Mouse (Mus musculus): ENCODE measurements at regions not wholly inside any gene's neighbourhood (a gene's known extent, or its start where the extent isn't known, plus 50 kb on each side); places are given as distances from the start of the nearest gene placed in this dataset.

DNA sequence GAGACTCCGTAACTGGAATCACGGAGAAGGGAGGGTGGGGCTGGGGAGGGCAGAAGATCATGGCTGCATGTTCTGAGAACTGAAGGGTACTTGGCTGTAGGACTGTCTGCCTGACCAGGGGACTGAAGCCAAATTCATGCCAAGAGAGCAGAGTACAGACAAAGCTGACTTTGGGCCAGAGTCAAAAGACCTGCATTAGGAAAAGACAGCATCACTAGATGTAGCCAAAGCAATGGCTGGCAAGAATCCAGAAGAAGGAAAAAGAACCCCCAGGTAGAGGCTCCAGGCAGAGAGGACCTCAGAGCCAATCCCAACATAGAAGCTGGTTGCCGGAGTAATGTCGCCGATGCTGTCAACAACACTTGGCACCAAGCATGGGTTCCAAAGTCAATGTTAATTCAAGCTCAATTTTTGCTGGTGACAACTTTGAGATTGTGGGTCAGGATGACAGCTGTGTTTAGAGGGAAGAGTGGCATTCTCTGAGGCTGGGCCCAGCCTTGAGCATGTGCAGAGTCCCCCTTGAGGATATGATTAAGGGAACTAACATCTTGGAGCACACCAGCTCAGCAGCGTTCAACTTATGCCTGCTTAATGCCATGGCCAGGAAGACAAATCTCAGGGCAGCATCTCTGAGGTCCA lies 124.7 kb downstream of the Erv3 start:
- DNase-seq (ENCODE audit: low spot score in 2 of 2), result no peak

- no peak for DNase-seq (ENCODE audit: low spot score in 2 of 2)
Measured at GRCm38 (mm10) chr2:131726533-131726932, 133.0 kb downstream of the Erv3 start.

- no peak for DNase-seq (ENCODE audit: low spot score in 2 of 2)
Measured at GRCm38 (mm10) chr2:131721631-131722545, 137.7 kb downstream of the Erv3 start.

GRCm38 (mm10) chr2:131717561-131717960 lies 142.0 kb downstream of the Erv3 start:
- DNase-seq (ENCODE audit: low spot score in 2 of 2), result no peak

- no peak for DNase-seq (ENCODE audit: low spot score in 2 of 2)
Measured at GRCm38 (mm10) chr2:131716841-131717240, 142.7 kb downstream of the Erv3 start.

GRCm38 (mm10) chr2:131715381-131715780 lies 144.2 kb downstream of the Erv3 start:
- no peak for DNase-seq (ENCODE audit: low spot score in 2 of 2)

DNA sequence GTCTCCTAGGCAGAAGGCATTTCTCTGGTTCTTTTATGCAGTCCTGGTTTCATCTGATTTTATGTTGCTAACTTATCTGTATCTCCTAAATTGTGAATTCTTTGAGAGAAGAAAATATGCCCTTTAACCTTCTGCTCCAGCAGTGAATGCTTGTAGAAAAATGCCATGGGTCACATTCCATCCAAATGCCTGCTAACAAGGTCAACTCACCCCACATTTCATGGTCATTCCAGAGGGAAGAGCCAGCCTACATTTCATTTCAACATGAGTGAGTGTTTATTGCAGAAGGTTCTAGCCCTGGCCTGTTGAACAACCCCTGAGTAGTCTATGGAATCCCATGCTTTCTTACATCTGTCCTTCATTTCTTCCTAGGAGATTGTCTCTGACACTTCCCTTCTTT lies 147.7 kb downstream of the Erv3 start:
- DNase-seq (ENCODE audit: low spot score in 2 of 2), result peak in 1 of 2 experiments; percentile 4

DNA sequence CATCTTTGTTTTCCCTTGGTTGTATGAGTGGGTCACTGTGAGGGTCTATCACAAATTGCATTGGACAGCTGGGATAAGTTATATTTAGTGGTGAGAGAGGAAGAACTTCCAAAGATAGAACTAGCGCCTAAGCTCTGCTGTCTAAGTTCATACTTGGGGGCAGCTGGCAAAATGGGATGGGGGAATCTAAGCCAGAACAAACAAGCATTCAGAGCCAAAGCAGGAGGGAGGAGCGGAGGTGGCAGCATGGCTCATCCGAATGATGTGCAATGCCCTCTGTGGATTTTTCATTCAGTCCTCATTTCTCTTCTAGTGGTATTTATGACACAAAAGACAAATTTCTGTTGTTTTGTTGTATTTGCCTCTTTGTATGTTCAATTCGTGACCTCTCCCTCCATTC lies 144.5 kb upstream of the Adra1d start:
- DNase-seq (ENCODE audit: low spot score in 2 of 2), result no peak

GRCm38 (mm10) chr2:131704406-131704805 lies 142.3 kb upstream of the Adra1d start:
- no peak for DNase-seq (ENCODE audit: low spot score in 2 of 2)

GRCm38 (mm10) chr2:131702146-131702545 lies 140.1 kb upstream of the Adra1d start:
- DNase-seq (ENCODE audit: low spot score in 2 of 2), result no peak

GRCm38 (mm10) chr2:131699798-131700197 lies 137.7 kb upstream of the Adra1d start:
- DNase-seq (ENCODE audit: low spot score in 2 of 2), result no peak

DNA sequence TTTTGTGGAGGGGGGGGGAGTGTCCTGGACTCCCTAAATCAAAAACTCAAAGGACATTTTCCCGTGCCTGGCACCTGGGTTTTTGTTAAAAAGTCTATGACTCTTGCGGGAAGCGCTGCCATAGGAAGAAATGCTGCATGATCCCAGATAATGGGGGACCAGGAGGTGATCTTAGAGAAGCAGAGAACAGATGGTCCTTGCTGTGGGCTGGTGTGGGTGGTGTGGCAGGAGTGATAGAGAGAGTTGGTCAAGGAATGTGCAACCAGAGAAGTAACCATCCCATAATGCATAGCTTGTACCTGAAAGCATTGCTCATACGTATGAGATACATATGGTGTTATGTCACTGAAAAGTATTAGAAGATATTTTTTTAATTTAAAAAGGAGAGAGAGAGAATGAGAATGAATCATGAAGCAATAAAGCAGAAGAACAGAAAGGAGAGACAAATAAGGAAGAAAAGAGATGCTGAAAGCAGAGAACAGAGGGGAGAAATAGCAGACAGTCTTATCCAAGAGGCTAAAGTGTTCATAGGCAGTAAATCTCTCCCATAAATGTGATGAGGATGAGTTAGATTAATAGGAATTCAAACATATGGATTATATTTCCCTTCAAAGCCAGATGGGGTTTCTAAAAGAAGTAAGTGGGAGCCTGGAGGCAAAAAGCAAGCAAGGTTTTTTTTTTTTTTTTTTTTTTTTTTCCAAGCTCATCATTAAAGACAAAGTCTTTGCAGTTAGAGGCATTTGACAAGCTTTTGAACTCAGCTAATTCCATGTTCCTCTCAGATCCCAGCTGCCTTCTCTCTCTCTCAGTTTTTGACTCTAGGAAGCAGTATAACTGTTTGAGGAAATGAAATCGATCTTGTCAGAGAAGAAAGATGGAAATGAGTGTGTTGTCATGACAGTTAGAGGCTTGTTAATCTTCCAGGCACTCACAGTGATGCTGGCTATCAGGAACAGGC lies 136.2 kb upstream of the Adra1d start:
- DNase-seq (ENCODE audit: low spot score in 2 of 2), result no peak

DNA sequence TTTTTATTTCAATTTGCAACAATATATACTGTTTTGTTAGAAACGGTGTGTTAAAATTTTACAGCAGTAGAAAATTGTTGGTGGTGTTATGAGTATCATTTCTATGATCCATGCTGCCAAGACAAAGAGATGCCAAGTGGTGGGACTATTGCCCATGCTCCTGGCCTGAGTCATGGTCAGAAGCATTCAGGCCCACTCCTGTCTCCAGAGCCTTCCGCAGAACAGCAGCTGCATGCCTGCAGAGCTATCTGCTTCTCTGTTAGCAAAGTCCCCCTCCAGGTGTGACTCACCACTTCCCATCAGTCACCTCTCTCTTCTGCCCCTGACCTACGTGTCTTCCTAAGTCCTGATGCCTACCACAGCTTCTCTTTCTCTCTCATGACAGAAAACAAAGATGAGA lies 134.2 kb upstream of the Adra1d start:
- DNase-seq (ENCODE audit: low spot score in 2 of 2), result no peak

DNA sequence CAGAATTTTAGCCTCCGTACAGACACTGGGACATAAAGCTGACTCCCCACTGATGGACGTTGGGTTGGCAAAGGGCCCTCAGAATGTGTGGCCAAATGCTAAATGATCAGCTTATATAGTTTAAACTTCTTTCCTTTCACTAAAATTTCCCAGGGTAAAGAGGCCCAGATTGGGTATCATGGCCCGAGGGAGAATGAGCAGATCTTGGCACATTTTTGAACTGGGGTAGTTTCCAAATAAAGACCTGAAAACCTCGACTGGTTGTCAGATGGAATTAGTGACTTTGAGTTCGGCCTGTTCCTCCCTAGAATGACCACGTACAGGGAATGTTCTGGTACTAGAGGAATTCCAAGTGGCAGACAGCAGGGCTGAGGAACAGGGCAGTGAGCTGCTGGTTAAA lies 127.9 kb upstream of the Adra1d start:
- DNase-seq (ENCODE audit: low spot score in 2 of 2), result no peak

- no peak for DNase-seq (ENCODE audit: low spot score in 2 of 2)
Measured at GRCm38 (mm10) chr2:131688282-131688681, 126.2 kb upstream of the Adra1d start.

- DNase-seq (ENCODE audit: low spot score in 2 of 2), result no peak
Measured at GRCm38 (mm10) chr2:131687449-131687848, 125.4 kb upstream of the Adra1d start.

- DNase-seq (ENCODE audit: low spot score in 2 of 2), result no peak
Measured at GRCm38 (mm10) chr2:131686748-131687147, 124.7 kb upstream of the Adra1d start.

- DNase-seq (ENCODE audit: low spot score in 2 of 2), result no peak
Measured at GRCm38 (mm10) chr2:131685326-131685725, 123.2 kb upstream of the Adra1d start.

GRCm38 (mm10) chr2:131683734-131684133 lies 121.7 kb upstream of the Adra1d start:
- no peak for DNase-seq (ENCODE audit: low spot score in 2 of 2)

DNA sequence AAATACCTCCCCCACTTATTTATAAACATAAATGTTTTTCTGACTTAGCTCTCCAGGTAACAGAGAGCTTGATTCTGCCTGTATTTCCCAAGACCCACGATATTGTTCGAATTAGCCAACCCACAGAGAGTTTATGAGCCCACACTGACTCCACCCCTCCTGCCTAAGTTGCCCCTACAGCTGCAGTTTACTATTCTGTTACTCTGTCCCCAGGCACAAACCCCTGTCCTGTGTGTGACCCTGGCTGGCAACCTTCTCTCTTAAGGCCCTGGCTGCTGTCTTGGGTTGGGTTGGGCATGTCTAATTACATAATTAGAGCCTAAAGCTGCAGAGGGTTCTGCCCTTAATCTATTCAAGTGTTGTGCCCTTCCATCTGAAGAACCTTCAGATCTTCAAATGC lies 116.4 kb upstream of the Adra1d start:
- DNase-seq (ENCODE audit: low spot score in 2 of 2), result no peak

DNA sequence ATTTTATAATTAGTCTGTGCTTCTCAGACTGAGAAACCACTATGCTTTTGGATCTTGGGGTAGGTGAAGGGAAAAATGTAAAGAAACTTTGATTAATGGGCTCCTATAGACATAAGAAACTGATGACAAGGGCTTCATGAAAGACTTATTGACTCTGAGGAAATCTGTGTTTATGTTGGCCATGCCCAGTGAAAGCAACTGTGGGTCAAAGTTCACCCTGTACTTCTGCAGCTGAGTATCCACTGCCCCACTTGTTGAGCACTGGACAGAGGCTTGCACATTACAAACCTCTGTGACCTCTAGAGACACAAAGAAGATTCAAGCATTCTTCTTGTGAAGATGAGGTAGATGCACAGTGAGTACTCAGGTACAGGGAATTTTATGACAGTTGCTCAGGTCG lies 114.7 kb upstream of the Adra1d start:
- no peak for DNase-seq (ENCODE audit: low spot score in 2 of 2)

- no peak for DNase-seq (ENCODE audit: low spot score in 2 of 2)
Measured at GRCm38 (mm10) chr2:131674872-131675271, 112.8 kb upstream of the Adra1d start.
